Mouse (Mus musculus): ENCODE results near the gene Capn7. TPM values are rescaled to one million over a fixed set of nuclear protein-coding genes. Genes with fewer than 3 reads are reported as not detected.

The Capn7 gene
- polyA plus RNA-seq, 1 experiment = 14.8 TPM

GRCm38 (mm10) chr14:31323849-31324792, 12.3 kb upstream of the Capn7 start, which contains the start of gene Dnah1:
Dnah1 (minus strand) TSS chr14:31323896.
- peak; percentile 26; the same call in 1 of the 2 replicates for TF ChIP-seq CTCF (IDR thresholded peaks at IDR 0.05; ENCODE audit: control insufficient read depth, insufficient read depth, low read length)
- peak; percentile 19; the same call in 1 of the 2 replicates for TF ChIP-seq POLR2A (IDR thresholded peaks at IDR 0.05; ENCODE audit: borderline replicate concordance, control insufficient read depth, low read depth, low read length)
- H3K27ac ChIP-seq (ENCODE audit: control insufficient read depth, insufficient read depth, low read depth, low read length, poor library complexity) = peak within 1 kb of the TSS; percentile 72
- peaks cover 4% of the 10 kb centered on the region; the same call in 1 of the 2 replicates for H3K4me1 ChIP-seq (ENCODE audit: control insufficient read depth, insufficient read depth, low read length)
- peak within 1 kb of the TSS; percentile 57 for H3K4me3 ChIP-seq (replicated peaks; ENCODE audit: control insufficient read depth, low read depth, low read length)
- 5% methylated on average over 28 of the region's 28 CpGs for WGBS

DNA sequence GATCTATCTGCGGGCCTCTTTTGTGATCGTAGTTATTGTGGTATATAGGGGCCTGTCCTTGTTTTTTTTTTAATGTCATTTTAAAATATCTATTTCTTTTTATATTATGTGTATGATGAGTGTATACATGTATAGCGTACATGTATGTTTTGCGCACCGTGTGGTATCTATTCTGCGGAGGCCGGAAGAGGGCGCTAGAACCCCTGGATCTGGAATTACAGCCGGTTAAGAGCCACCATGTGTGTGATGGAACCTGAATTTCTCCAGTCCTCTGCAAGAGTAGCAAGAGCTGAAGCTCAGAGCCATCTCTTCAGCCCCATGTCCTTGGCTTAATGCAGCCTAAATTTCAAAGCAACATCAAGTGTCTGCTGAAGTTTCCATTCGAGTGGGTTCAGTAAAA, 11.6 kb upstream of the Capn7 start:
- H3K4me1 ChIP-seq (ENCODE audit: control insufficient read depth, insufficient read depth, low read length) = peaks cover 4% of the 10 kb centered on the region; the same call in 1 of the 2 replicates
- TF ChIP-seq CTCF (IDR thresholded peaks at IDR 0.05; ENCODE audit: control insufficient read depth, insufficient read depth, low read length) (peak; percentile 39; the same call in 1 of the 2 replicates), POLR2A (IDR thresholded peaks at IDR 0.05; ENCODE audit: borderline replicate concordance, control insufficient read depth, low read depth, low read length) (no peak)
- H3K4me3 ChIP-seq (replicated peaks; ENCODE audit: control insufficient read depth, low read depth, low read length) = no peak overlapping the region
- no peak overlapping the region for H3K27ac ChIP-seq (ENCODE audit: control insufficient read depth, insufficient read depth, low read depth, low read length, poor library complexity)
- WGBS = 68% methylated on average over 10 of the region's 10 CpGs

DNA sequence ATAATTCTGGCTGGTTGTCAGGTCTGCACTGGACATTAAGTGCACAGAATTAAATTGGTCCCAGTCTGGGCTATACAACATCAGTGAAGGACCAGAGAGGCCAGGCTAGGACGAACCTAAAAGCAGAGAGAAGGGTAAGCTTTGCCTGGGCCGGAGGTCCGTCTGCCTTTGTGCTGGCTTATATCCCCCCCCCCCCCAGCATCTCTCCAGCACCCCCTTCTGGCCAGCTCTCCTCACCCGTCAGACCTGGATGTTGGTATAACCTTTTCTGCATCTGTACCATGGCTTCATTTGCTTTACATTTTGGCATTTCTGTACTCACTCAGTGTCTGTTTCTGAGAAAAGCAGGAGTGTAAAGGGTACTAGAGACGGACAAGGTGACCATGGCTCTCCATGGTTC, 10.9 kb upstream of the Capn7 start:
- no peak overlapping the region for H3K27ac ChIP-seq (ENCODE audit: control insufficient read depth, insufficient read depth, low read depth, low read length, poor library complexity)
- H3K4me3 ChIP-seq (replicated peaks; ENCODE audit: control insufficient read depth, low read depth, low read length) = no peak overlapping the region

DNA sequence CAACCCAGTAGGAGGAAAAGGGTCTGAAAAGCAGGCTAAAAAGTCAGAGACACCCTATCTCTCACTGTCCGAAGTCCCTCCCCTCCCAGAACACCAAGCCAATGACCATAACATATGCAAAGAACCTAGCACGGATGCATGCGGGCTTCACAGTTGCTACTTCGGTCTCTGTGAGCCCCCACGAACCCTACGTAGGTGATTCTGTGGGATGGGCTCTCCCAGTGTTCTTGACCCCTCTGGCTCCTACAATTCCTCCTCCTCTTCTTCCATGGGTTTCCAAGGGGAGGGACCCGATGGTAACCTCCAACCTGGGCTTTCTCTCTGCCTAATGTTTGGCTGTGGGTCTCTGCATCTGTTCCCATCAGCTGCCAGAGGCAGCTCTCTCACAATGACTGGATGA, 9.7 kb upstream of the Capn7 start:
- WGBS = 87% methylated on average over 7 of the region's 7 CpGs
- H3K4me3 ChIP-seq (replicated peaks; ENCODE audit: control insufficient read depth, low read depth, low read length) = no peak overlapping the region
- TF ChIP-seq CTCF (IDR thresholded peaks at IDR 0.05; ENCODE audit: control insufficient read depth, insufficient read depth, low read length) = no peak
- TF ChIP-seq POLR2A (IDR thresholded peaks at IDR 0.05; ENCODE audit: borderline replicate concordance, control insufficient read depth, low read depth, low read length) = no peak
- peaks cover 4% of the 10 kb centered on the region; the same call in 1 of the 2 replicates for H3K4me1 ChIP-seq (ENCODE audit: control insufficient read depth, insufficient read depth, low read length)
- no peak overlapping the region for H3K27ac ChIP-seq (ENCODE audit: control insufficient read depth, insufficient read depth, low read depth, low read length, poor library complexity)

More for the DNA sequence above, 10.9 kb upstream of the Capn7 start:
- peaks cover 4% of the 10 kb centered on the region; the same call in 1 of the 2 replicates for H3K4me1 ChIP-seq (ENCODE audit: control insufficient read depth, insufficient read depth, low read length)
- WGBS = 28% methylated on average over 5 of the region's 5 CpGs
- no peak for TF ChIP-seq POLR2A (IDR thresholded peaks at IDR 0.05; ENCODE audit: borderline replicate concordance, control insufficient read depth, low read depth, low read length)
- TF ChIP-seq CTCF (IDR thresholded peaks at IDR 0.05; ENCODE audit: control insufficient read depth, insufficient read depth, low read length) = peak; percentile 31; the same call in 1 of the 2 replicates

- TF ChIP-seq CTCF (IDR thresholded peaks at IDR 0.05; ENCODE audit: control insufficient read depth, insufficient read depth, low read length) = no peak
- no peak for TF ChIP-seq POLR2A (IDR thresholded peaks at IDR 0.05; ENCODE audit: borderline replicate concordance, control insufficient read depth, low read depth, low read length)
- no peak overlapping the region for H3K27ac ChIP-seq (ENCODE audit: control insufficient read depth, insufficient read depth, low read depth, low read length, poor library complexity)
- 84% methylated on average over 1 of the region's 1 CpGs for WGBS
- H3K4me3 ChIP-seq (replicated peaks; ENCODE audit: control insufficient read depth, low read depth, low read length) = no peak overlapping the region
- H3K4me1 ChIP-seq (ENCODE audit: control insufficient read depth, insufficient read depth, low read length) = peaks cover 4% of the 10 kb centered on the region; the same call in 1 of the 2 replicates
Measured at GRCm38 (mm10) chr14:31327196-31327595, 9.2 kb upstream of the Capn7 start.

- no peak overlapping the region for H3K4me3 ChIP-seq (replicated peaks; ENCODE audit: control insufficient read depth, low read depth, low read length)
- peaks cover 3% of the 10 kb centered on the region; the same call in 1 of the 2 replicates for H3K4me1 ChIP-seq (ENCODE audit: control insufficient read depth, insufficient read depth, low read length)
- TF ChIP-seq CTCF (IDR thresholded peaks at IDR 0.05; ENCODE audit: control insufficient read depth, insufficient read depth, low read length) (no peak), POLR2A (IDR thresholded peaks at IDR 0.05; ENCODE audit: borderline replicate concordance, control insufficient read depth, low read depth, low read length) (no peak)
- WGBS = 63% methylated on average over 4 of the region's 4 CpGs
- H3K27ac ChIP-seq (ENCODE audit: control insufficient read depth, insufficient read depth, low read depth, low read length, poor library complexity) = no peak overlapping the region
Measured at GRCm38 (mm10) chr14:31327681-31328080, 8.8 kb upstream of the Capn7 start.

DNA sequence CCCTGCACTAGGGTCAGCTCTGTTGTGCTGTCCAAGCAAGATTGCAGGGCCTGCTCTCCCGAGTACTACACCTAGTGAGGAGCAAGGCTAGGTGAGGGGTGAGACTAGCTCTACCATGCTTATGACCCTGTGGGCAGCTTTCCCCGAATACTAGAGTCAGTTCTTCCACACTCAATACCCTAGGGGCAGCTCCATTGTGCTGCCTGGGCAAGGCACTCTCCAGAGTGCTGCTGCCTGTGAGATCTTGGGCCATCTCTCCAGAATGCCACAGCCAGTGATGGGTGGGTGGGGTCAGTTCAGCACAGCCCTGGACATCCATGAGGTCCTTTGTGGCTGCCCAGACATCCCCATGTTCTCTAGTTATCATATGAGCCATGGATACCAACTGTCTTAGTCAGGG, 6.7 kb upstream of the Capn7 start:
- no peak overlapping the region for H3K27ac ChIP-seq (ENCODE audit: control insufficient read depth, insufficient read depth, low read depth, low read length, poor library complexity)
- H3K4me3 ChIP-seq (replicated peaks; ENCODE audit: control insufficient read depth, low read depth, low read length) = no peak overlapping the region
- no peaks in the 10 kb centered on the region for H3K4me1 ChIP-seq (ENCODE audit: control insufficient read depth, insufficient read depth, low read length)
- 55% methylated on average over 2 of the region's 2 CpGs for WGBS
- TF ChIP-seq POLR2A (IDR thresholded peaks at IDR 0.05; ENCODE audit: borderline replicate concordance, control insufficient read depth, low read depth, low read length) (no peak), CTCF (IDR thresholded peaks at IDR 0.05; ENCODE audit: control insufficient read depth, insufficient read depth, low read length) (no peak)

GRCm38 (mm10) chr14:31330957-31331356, 5.5 kb upstream of the Capn7 start:
- Histone ChIP-seq H3K4me3 (replicated peaks; ENCODE audit: control insufficient read depth, low read depth, low read length) (no peak overlapping the region), H3K27ac (ENCODE audit: control insufficient read depth, insufficient read depth, low read depth, low read length, poor library complexity) (no peak overlapping the region), H3K4me1 (ENCODE audit: control insufficient read depth, insufficient read depth, low read length) (no peaks in the 10 kb centered on the region)
- TF ChIP-seq CTCF (IDR thresholded peaks at IDR 0.05; ENCODE audit: control insufficient read depth, insufficient read depth, low read length) = no peak
- no peak for TF ChIP-seq POLR2A (IDR thresholded peaks at IDR 0.05; ENCODE audit: borderline replicate concordance, control insufficient read depth, low read depth, low read length)
- WGBS = 59% methylated on average over 4 of the region's 4 CpGs
